Mouse (Mus musculus) megakaryocyte, embryonic 14.5 days (primary cell): ENCODE measurements around the gene Olfr934.

ENCODE experiments used
- FLI1 ChIP-seq: IDR thresholded peaks from 2 replicates; pipeline ENCODE4 v1.6.1; 2012; ENCODE audit warnings: low read length, inconsistent platforms, mixed read lengths
- GATA1 ChIP-seq: IDR thresholded peaks from 3 replicates; pipeline ENCODE4 v1.6.1; 2012; ENCODE audit warnings: mixed read lengths, low read length, inconsistent platforms, borderline replicate concordance

DNA sequence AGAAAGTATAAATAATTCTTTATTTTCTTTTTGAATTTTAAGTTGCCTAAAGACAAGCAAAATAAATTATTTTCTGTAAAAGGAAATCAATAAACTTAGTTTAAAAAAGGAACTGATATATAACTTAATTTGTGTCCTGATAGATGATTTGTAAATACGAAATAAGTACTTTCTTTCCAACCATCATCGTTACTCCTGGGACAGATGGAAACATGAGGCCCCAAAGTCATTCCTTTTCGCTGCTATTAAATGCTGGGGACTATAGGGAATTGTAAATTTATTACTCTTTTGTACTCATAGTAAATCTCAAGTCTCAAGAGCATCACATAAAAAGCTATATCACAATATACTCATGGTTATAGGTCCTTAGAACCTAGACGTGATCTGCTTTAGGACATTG lies 16.1 kb downstream of the Olfr934 start, which contains the start of gene Olfr933:
- TF ChIP-seq GATA1 (no peak), FLI1 (no peak)
